Mouse (Mus musculus): ENCODE data around the gene Arl8a.

GRCm38 (mm10) chr1:135148476-135148875 lies 1.9 kb downstream of the Arl8a start:
- no peak for TF ChIP-seq CTCF (IDR thresholded peaks at IDR 0.05; ENCODE audit: control insufficient read depth, insufficient read depth, low read length)
- no peak for TF ChIP-seq POLR2A (IDR thresholded peaks at IDR 0.05; ENCODE audit: borderline replicate concordance, control insufficient read depth, low read depth, low read length)

Data from bone marrow, adult 2 months (tissue).